Mouse (Mus musculus) ovary, postnatal 14 days (tissue): ENCODE data around the gene Psmb1.
"Not testable (repeated sequence)": the region's sequence is repeated elsewhere in the genome, so short reads cannot be mapped to it uniquely, and the experiment has no call there.

Source experiments
- DNase-seq: peaks from one replicate; pipeline ENCODE4 v3.0.0; 2022; ENCODE audit warnings: low spot score

Gene Psmb1

GRCm38 (mm10) chr17:15461921-15462495, 37.5 kb downstream of the Psmb1 start:
- DNase-seq, result no peak

GRCm38 (mm10) chr17:15459761-15460160, 39.8 kb downstream of the Psmb1 start:
- DNase-seq, result no peak

- DNase-seq, result no peak
These were observed 43.0 kb downstream of the Psmb1 start for GRCm38 (mm10) chr17:15456595-15456994.

- no peak for DNase-seq
These were observed 44.3 kb downstream of the Psmb1 start for GRCm38 (mm10) chr17:15455203-15455602.

- no peak for DNase-seq
These were observed 49.9 kb downstream of the Psmb1 start for GRCm38 (mm10) chr17:15449606-15450005.

GRCm38 (mm10) chr17:15449144-15449543, 50.4 kb downstream of the Psmb1 start:
- DNase-seq, result not testable (repeated sequence)

- DNase-seq, result no peak
These were observed 51.7 kb downstream of the Psmb1 start for GRCm38 (mm10) chr17:15447831-15448230.

GRCm38 (mm10) chr17:15445421-15445820, 54.1 kb downstream of the Psmb1 start:
- no peak for DNase-seq

GRCm38 (mm10) chr17:15440463-15441121, 59.0 kb downstream of the Psmb1 start:
- no peak for DNase-seq

- DNase-seq, result no peak
These were observed 59.5 kb downstream of the Psmb1 start for GRCm38 (mm10) chr17:15440067-15440462.

- DNase-seq, result no peak
These were observed 64.8 kb downstream of the Psmb1 start for GRCm38 (mm10) chr17:15434748-15435147.

- DNase-seq, result no peak
These were observed 67.5 kb downstream of the Psmb1 start for GRCm38 (mm10) chr17:15432036-15432435.

GRCm38 (mm10) chr17:15431551-15431950, 68.0 kb downstream of the Psmb1 start:
- DNase-seq, result no peak

- no peak for DNase-seq
These were observed 68.5 kb downstream of the Psmb1 start for GRCm38 (mm10) chr17:15431021-15431514.

- DNase-seq, result no peak
These were observed 69.6 kb downstream of the Psmb1 start for GRCm38 (mm10) chr17:15429937-15430336.

GRCm38 (mm10) chr17:15429451-15429850, 70.1 kb downstream of the Psmb1 start:
- DNase-seq, result no peak

- no peak for DNase-seq
These were observed 73.6 kb downstream of the Psmb1 start for GRCm38 (mm10) chr17:15425931-15426330.
